Comparison of ENCODE assay signal across 9 mouse cellular contexts in genomic region chr7:101288436-101288835, GRCm38 (mm10). TPM values are rescaled to one million over a fixed set of nuclear protein-coding genes. Genes with fewer than 3 reads are reported as not detected.
DNase-seq lines count a peak whose midpoint lies in the region; ATAC-seq and TF ChIP-seq lines count a peak whose summit lies in the region.
"Had no signal": no experiment of that assay in that cellular context is flagged by ENCODE, and none has a peak within 500 bp of the region (broad histone marks: within the 10 kb centered on the region; RNA-seq: fewer than 3 reads in every experiment).

No protein-coding gene starts in this region.

- ATAC-seq in forebrain, embryonic 11.5 days (replicated peaks; ENCODE audit: low FRiP score), result no peak
- ATAC-seq in forebrain, embryonic 13.5 days, result no peak
- ATAC-seq in neural tube, embryonic 15.5 days (ENCODE audit: low FRiP score), result no peak
- no peak for ATAC-seq in forebrain, embryonic 14.5 days
- ATAC-seq in limb, embryonic 14.5 days (ENCODE audit: low FRiP score, low read depth), result no peak
- no peak for ATAC-seq in stomach, postnatal 0 days (ENCODE audit: low FRiP score, low TSS enrichment)

- H3K9ac ChIP-seq in forebrain, embryonic 11.5 days (ENCODE audit: low read length), result no peak overlapping the region
- H3K9ac ChIP-seq in forebrain, embryonic 13.5 days, result no peak overlapping the region
- no peak overlapping the region for H3K9ac ChIP-seq in neural tube, embryonic 15.5 days (replicated peaks)
- no peak overlapping the region for H3K9ac ChIP-seq in forebrain, embryonic 14.5 days (ENCODE audit: low read length)
- H3K9ac ChIP-seq in limb, embryonic 14.5 days (ENCODE audit: low read depth, low read length, severe bottlenecking), result no peak overlapping the region
- H3K9ac ChIP-seq in stomach, postnatal 0 days (ENCODE audit: low read length), result no peak overlapping the region
- H3K9ac ChIP-seq: heart, embryonic 15.5 days had no signal

- no peak overlapping the region for H3K27ac ChIP-seq in forebrain, embryonic 11.5 days (ENCODE audit: low read depth, low read length)
- no peak overlapping the region for H3K27ac ChIP-seq in forebrain, embryonic 13.5 days
- no peak overlapping the region for H3K27ac ChIP-seq in neural tube, embryonic 15.5 days (replicated peaks)
- H3K27ac ChIP-seq in forebrain, embryonic 14.5 days (ENCODE audit: low read depth, low read length), result no peak overlapping the region
- no peak overlapping the region for H3K27ac ChIP-seq in limb, embryonic 14.5 days (replicated peaks; ENCODE audit: low read depth, low read length)
- H3K27ac ChIP-seq in stomach, postnatal 0 days (replicated peaks), result no peak overlapping the region
- H3K27ac ChIP-seq: heart, embryonic 15.5 days had no signal

- H3K9me3 ChIP-seq in forebrain, embryonic 11.5 days (ENCODE audit: control insufficient read depth, low read length), result no peaks in the 10 kb centered on the region
- no peaks in the 10 kb centered on the region for H3K9me3 ChIP-seq in forebrain, embryonic 13.5 days (replicated peaks)
- H3K9me3 ChIP-seq in neural tube, embryonic 15.5 days (replicated peaks), result no peaks in the 10 kb centered on the region
- no peaks in the 10 kb centered on the region for H3K9me3 ChIP-seq in forebrain, embryonic 14.5 days (replicated peaks; ENCODE audit: control insufficient read depth, low read length)
- H3K9me3 ChIP-seq in limb, embryonic 14.5 days (ENCODE audit: control insufficient read depth, low read length), result no peaks in the 10 kb centered on the region
- no peaks in the 10 kb centered on the region for H3K9me3 ChIP-seq in stomach, postnatal 0 days (ENCODE audit: control insufficient read depth, low read length)
- H3K9me3 ChIP-seq: heart, embryonic 15.5 days had no signal

- no peak overlapping the region for H3K4me2 ChIP-seq in forebrain, embryonic 11.5 days (ENCODE audit: low read depth, low read length, severe bottlenecking)
- no peak overlapping the region for H3K4me2 ChIP-seq in forebrain, embryonic 13.5 days
- H3K4me2 ChIP-seq in neural tube, embryonic 15.5 days, result no peak overlapping the region
- H3K4me2 ChIP-seq in forebrain, embryonic 14.5 days (ENCODE audit: low read length), result no peak overlapping the region
- no peak overlapping the region for H3K4me2 ChIP-seq in limb, embryonic 14.5 days (replicated peaks; ENCODE audit: low read depth, low read length, severe bottlenecking)
- H3K4me2 ChIP-seq in stomach, postnatal 0 days (replicated peaks; ENCODE audit: low read depth), result no peak overlapping the region
- H3K4me2 ChIP-seq: heart, embryonic 15.5 days had no signal

- DNase-seq in forebrain, embryonic 11.5 days (ENCODE audit: low spot score), result peak; percentile 78
- DNase-seq in neural tube, embryonic 10.5 days (ENCODE audit: extremely low spot score, low spot score), result peak; percentile 56
- DNase-seq in adrenal gland, adult 2 months, result peak; percentile 54
- peak; percentile 52 for DNase-seq in forebrain, embryonic 14.5 days (ENCODE audit: low spot score)
- peak; percentile 45 for DNase-seq in limb, embryonic 14.5 days (ENCODE audit: low spot score)
- DNase-seq in stomach, postnatal 0 days (ENCODE audit: low spot score), result peak; percentile 67

- H3K4me3 ChIP-seq in forebrain, embryonic 11.5 days (ENCODE audit: low read depth, low read length), result no peak overlapping the region
- no peak overlapping the region for H3K4me3 ChIP-seq in forebrain, embryonic 13.5 days
- no peak overlapping the region for H3K4me3 ChIP-seq in neural tube, embryonic 15.5 days (replicated peaks)
- H3K4me3 ChIP-seq in forebrain, embryonic 14.5 days (ENCODE audit: low read depth, low read length), result no peak overlapping the region
- H3K4me3 ChIP-seq in limb, embryonic 14.5 days (replicated peaks; ENCODE audit: low read length), result no peak overlapping the region
- no peak overlapping the region for H3K4me3 ChIP-seq in stomach, postnatal 0 days (ENCODE audit: low read depth, low read length)
- H3K4me3 ChIP-seq: heart, embryonic 15.5 days had no signal

- peak; percentile 86 for TF ChIP-seq CTCF in stomach, postnatal 0 days (IDR thresholded peaks at IDR 0.05; ENCODE audit: low read depth)

- TF ChIP-seq EP300 in stomach, postnatal 0 days (optimal IDR thresholded peaks at IDR 0.05), result no peak

- WGBS in forebrain, embryonic 11.5 days, result 38% methylated on average over 4 of the region's 4 CpGs
- 34% methylated on average over 4 of the region's 4 CpGs for WGBS in forebrain, embryonic 13.5 days
- 34% methylated on average over 4 of the region's 4 CpGs for WGBS in neural tube, embryonic 15.5 days
- 28% methylated on average over 4 of the region's 4 CpGs for WGBS in forebrain, embryonic 14.5 days
- WGBS in limb, embryonic 14.5 days, result 34% methylated on average over 4 of the region's 4 CpGs
- WGBS in stomach, postnatal 0 days, result 31% methylated on average over 4 of the region's 4 CpGs

- H3K36me3 ChIP-seq in forebrain, embryonic 11.5 days (ENCODE audit: control insufficient read depth, insufficient read depth, low read length), result peaks cover under 1% of the 10 kb centered on the region; the same call in 1 of the 2 replicates
- peaks cover 33% of the 10 kb centered on the region for H3K36me3 ChIP-seq in forebrain, embryonic 13.5 days (ENCODE audit: poor library complexity, severe bottlenecking)
- H3K36me3 ChIP-seq in neural tube, embryonic 15.5 days, result peaks cover 32% of the 10 kb centered on the region
- H3K36me3 ChIP-seq in forebrain, embryonic 14.5 days (ENCODE audit: control insufficient read depth, insufficient read depth, low read length), result peaks cover 30% of the 10 kb centered on the region
- peaks cover 47% of the 10 kb centered on the region for H3K36me3 ChIP-seq in limb, embryonic 14.5 days (ENCODE audit: control insufficient read depth, insufficient read depth, low read length)
- H3K36me3 ChIP-seq in stomach, postnatal 0 days (ENCODE audit: control insufficient read depth, insufficient read depth, low read length), result no peaks in the 10 kb centered on the region; the same call in 1 of the 2 replicates

- TF ChIP-seq POLR2A in limb, embryonic 14.5 days (IDR thresholded peaks at IDR 0.05; ENCODE audit: borderline replicate concordance, extremely low read depth, insufficient read depth, insufficient read length), result no peak

- H3K4me1 ChIP-seq in forebrain, embryonic 11.5 days (replicated peaks; ENCODE audit: control insufficient read depth, insufficient read depth, low read length), result no peaks in the 10 kb centered on the region
- no peaks in the 10 kb centered on the region for H3K4me1 ChIP-seq in forebrain, embryonic 13.5 days
- H3K4me1 ChIP-seq in neural tube, embryonic 15.5 days, result 0 out of 2 replicates have a peak, but pooled peaks cover 2% of the 10 kb centered on the region
- H3K4me1 ChIP-seq in forebrain, embryonic 14.5 days (ENCODE audit: control insufficient read depth, insufficient read depth, low read length), result no peaks in the 10 kb centered on the region
- H3K4me1 ChIP-seq in limb, embryonic 14.5 days (ENCODE audit: control insufficient read depth, insufficient read depth, low read length), result peaks cover 7% of the 10 kb centered on the region
- H3K4me1 ChIP-seq in stomach, postnatal 0 days (replicated peaks; ENCODE audit: control insufficient read depth, insufficient read depth), result no peaks in the 10 kb centered on the region
- H3K4me1 ChIP-seq: heart, embryonic 15.5 days had no signal

- no peaks in the 10 kb centered on the region for H3K27me3 ChIP-seq in forebrain, embryonic 11.5 days (ENCODE audit: control insufficient read depth, insufficient read depth, low read length)
- H3K27me3 ChIP-seq in forebrain, embryonic 13.5 days, result no peaks in the 10 kb centered on the region
- H3K27me3 ChIP-seq in neural tube, embryonic 15.5 days (replicated peaks), result no peaks in the 10 kb centered on the region
- no peaks in the 10 kb centered on the region for H3K27me3 ChIP-seq in forebrain, embryonic 14.5 days (replicated peaks; ENCODE audit: control insufficient read depth, insufficient read depth, low read length)
- H3K27me3 ChIP-seq in limb, embryonic 14.5 days (ENCODE audit: control insufficient read depth, insufficient read depth, low read length), result no peaks in the 10 kb centered on the region
- H3K27me3 ChIP-seq in stomach, postnatal 0 days (ENCODE audit: control insufficient read depth, insufficient read depth, low read length), result no peaks in the 10 kb centered on the region
- H3K27me3 ChIP-seq: heart, embryonic 15.5 days had no signal

RNA-seq across cellular contexts. Expression of gene Atg16l2, which starts 13.6 kb away (rescaled TPM):
- 15.9 and 16.4 TPM in 2 replicates for polyA plus RNA-seq in forebrain, embryonic 11.5 days (2014; fragmentation: Nextera tagmentation; extraction: Ambion mirVana)
- 14.4 and 14.5 TPM in 2 replicates for polyA plus RNA-seq in forebrain, embryonic 13.5 days (2015; fragmentation: Nextera tagmentation; extraction: Ambion mirVana)
- 28.3 and 33.1 TPM in 2 replicates for polyA plus RNA-seq in neural tube, embryonic 15.5 days (2015; fragmentation: Nextera tagmentation; extraction: Ambion mirVana)
- total RNA-seq in adrenal gland, adult 2 months (2021), result 10 to 100 TPM; 17.7 to 22.3 TPM
- 17.5 and 19.5 TPM in 2 replicates for polyA plus RNA-seq in adrenal gland, adult 2 months (2012; rRNA removed)
- 13.5 and 17.8 TPM in 2 replicates for polyA plus RNA-seq in forebrain, embryonic 14.5 days (2014; fragmentation: Nextera tagmentation; extraction: Ambion mirVana)
- polyA plus RNA-seq in limb, embryonic 14.5 days (2012; rRNA removed), result 31.1 and 35.2 TPM in 2 replicates
- 14.5 and 17.0 TPM in 2 replicates for polyA plus RNA-seq in limb, embryonic 14.5 days (2014; fragmentation: Nextera tagmentation; extraction: Ambion mirVana)
- 6.0 and 7.1 TPM in 2 replicates for polyA plus RNA-seq in stomach, postnatal 0 days (2015; fragmentation: Nextera tagmentation; extraction: Ambion mirVana)

RNA-seq across cellular contexts. Expression of gene Stard10, which starts 28.4 kb away (rescaled TPM):
- 6.3 and 8.6 TPM in 2 replicates for polyA plus RNA-seq in forebrain, embryonic 11.5 days (2014; fragmentation: Nextera tagmentation; extraction: Ambion mirVana)
- 4.4 and 4.6 TPM in 2 replicates for polyA plus RNA-seq in forebrain, embryonic 13.5 days (2015; fragmentation: Nextera tagmentation; extraction: Ambion mirVana)
- 12.8 and 25.3 TPM in 2 replicates for polyA plus RNA-seq in neural tube, embryonic 15.5 days (2015; fragmentation: Nextera tagmentation; extraction: Ambion mirVana)
- 10 to 100 TPM; 29.9 to 78.1 TPM for total RNA-seq in adrenal gland, adult 2 months (2021)
- 27.6 and 46.9 TPM in 2 replicates for polyA plus RNA-seq in adrenal gland, adult 2 months (2012; rRNA removed)
- polyA plus RNA-seq in forebrain, embryonic 14.5 days (2014; fragmentation: Nextera tagmentation; extraction: Ambion mirVana), result 8.0 and 8.1 TPM in 2 replicates
- 26.3 and 28.1 TPM in 2 replicates for polyA plus RNA-seq in limb, embryonic 14.5 days (2012; rRNA removed)
- polyA plus RNA-seq in limb, embryonic 14.5 days (2014; fragmentation: Nextera tagmentation; extraction: Ambion mirVana), result 30.7 and 32.1 TPM in 2 replicates
- 132 and 144 TPM in 2 replicates for polyA plus RNA-seq in stomach, postnatal 0 days (2015; fragmentation: Nextera tagmentation; extraction: Ambion mirVana)

RNA-seq across cellular contexts. Expression of gene Arap1, which starts 59.4 kb away (rescaled TPM):
- polyA plus RNA-seq in forebrain, embryonic 11.5 days (2014; fragmentation: Nextera tagmentation; extraction: Ambion mirVana), result 10.5 and 14.5 TPM in 2 replicates
- 4.8 and 6.0 TPM in 2 replicates for polyA plus RNA-seq in forebrain, embryonic 13.5 days (2015; fragmentation: Nextera tagmentation; extraction: Ambion mirVana)
- 9.7 and 19.9 TPM in 2 replicates for polyA plus RNA-seq in neural tube, embryonic 15.5 days (2015; fragmentation: Nextera tagmentation; extraction: Ambion mirVana)
- total RNA-seq in adrenal gland, adult 2 months (2021), result 10 to 100 TPM; 31.2 to 49.8 TPM
- polyA plus RNA-seq in adrenal gland, adult 2 months (2012; rRNA removed), result 58.4 and 60.7 TPM in 2 replicates
- polyA plus RNA-seq in forebrain, embryonic 14.5 days (2014; fragmentation: Nextera tagmentation; extraction: Ambion mirVana), result 5.8 and 6.5 TPM in 2 replicates
- 92.6 and 99.2 TPM in 2 replicates for polyA plus RNA-seq in limb, embryonic 14.5 days (2012; rRNA removed)
- 77.1 and 87.3 TPM in 2 replicates for polyA plus RNA-seq in limb, embryonic 14.5 days (2014; fragmentation: Nextera tagmentation; extraction: Ambion mirVana)
- 37.2 and 44.7 TPM in 2 replicates for polyA plus RNA-seq in stomach, postnatal 0 days (2015; fragmentation: Nextera tagmentation; extraction: Ambion mirVana)
